Mouse (Mus musculus) limb, embryonic 11.5 days (tissue): ENCODE results near the gene Fbxo27. TPM values are rescaled to one million over a fixed set of nuclear protein-coding genes. Genes with fewer than 3 reads are reported as not detected.
"Not testable (repeated sequence)": the region's sequence is repeated elsewhere in the genome, so short reads cannot be mapped to it uniquely, and the experiment has no call there.

Source experiments
- ATAC-seq: fragments of 200-750 bp; cut with Nextera tagmentation; 2 replicates; pipeline ENCODE4 v1.8.0; 2017; ENCODE audit warnings: low read depth; ENCODE audit not compliant: insufficient number of reproducible peaks, low FRiP score, low TSS enrichment
- DNase-seq: peaks from one replicate; pipeline ENCODE4 v3.0.0-alpha.2; 2015; ENCODE audit warnings: low spot score
- H3K27ac ChIP-seq: fragments of 300-500 bp; sonication (generic); replicated peaks from 2 replicates; pipeline ENCODE4 v1.5.1; 2014; ENCODE audit warnings: low read depth, mild to moderate bottlenecking, low read length
- H3K27me3 ChIP-seq: fragments of 300-500 bp; sonication (generic); 2 replicates; pipeline ENCODE4 v1.6.1; 2014; ENCODE audit warnings: mild to moderate bottlenecking, low read length, mixed read lengths; ENCODE audit not compliant: control insufficient read depth, insufficient read depth
- H3K36me3 ChIP-seq: fragments of 300-500 bp; sonication (generic); 2 replicates; pipeline ENCODE4 v1.6.1; 2014; ENCODE audit warnings: mild to moderate bottlenecking, low read length, moderate library complexity, mixed read lengths; ENCODE audit not compliant: control insufficient read depth, insufficient read depth
- H3K4me1 ChIP-seq: fragments of 300-500 bp; sonication (generic); 2 replicates; pipeline ENCODE4 v1.6.1; 2014; ENCODE audit warnings: low read length, mixed read lengths; ENCODE audit not compliant: control insufficient read depth, insufficient read depth
- H3K4me2 ChIP-seq: fragments of 300-500 bp; sonication (generic); 2 replicates; pipeline ENCODE4 v1.6.1; 2014; ENCODE audit warnings: low read depth, mild to moderate bottlenecking, moderate library complexity; ENCODE audit not compliant: severe bottlenecking
- H3K4me3 ChIP-seq: fragments of 300-500 bp; sonication (generic); 2 replicates; pipeline ENCODE4 v1.5.1; 2014; ENCODE audit warnings: low read depth, low read length
- H3K9ac ChIP-seq: fragments of 300-500 bp; sonication (generic); 2 replicates; pipeline ENCODE4 v1.6.1; 2014; ENCODE audit warnings: mild to moderate bottlenecking, low read length
- H3K9me3 ChIP-seq: fragments of 300-500 bp; sonication (generic); 2 replicates; pipeline ENCODE4 v1.6.1; 2016; ENCODE audit warnings: low read length; ENCODE audit not compliant: control insufficient read depth
- WGBS: fragments of 180-500 bp; shearing (Covaris S2); extraction: QIAGEN DNeasy Blood & Tissue Kit; methylation state at CpG from one replicate; pipeline ENCODE4 v1.1.7; 2014; 5-methylcytosine and 5-hydroxymethylcytosine counted together
- polyA plus RNA-seq: library from polyadenylated mRNA; unstranded; fragments of >200 nt; fragmentation: Nextera tagmentation; extraction: Ambion mirVana; gene quantifications from 2 replicates; pipeline ENCODE4 v1.2.1, GENCODE M21; 2014

The Fbxo27 gene
- polyA plus RNA-seq, 1 experiment from 2014 or later = 5.9 TPM

DNA sequence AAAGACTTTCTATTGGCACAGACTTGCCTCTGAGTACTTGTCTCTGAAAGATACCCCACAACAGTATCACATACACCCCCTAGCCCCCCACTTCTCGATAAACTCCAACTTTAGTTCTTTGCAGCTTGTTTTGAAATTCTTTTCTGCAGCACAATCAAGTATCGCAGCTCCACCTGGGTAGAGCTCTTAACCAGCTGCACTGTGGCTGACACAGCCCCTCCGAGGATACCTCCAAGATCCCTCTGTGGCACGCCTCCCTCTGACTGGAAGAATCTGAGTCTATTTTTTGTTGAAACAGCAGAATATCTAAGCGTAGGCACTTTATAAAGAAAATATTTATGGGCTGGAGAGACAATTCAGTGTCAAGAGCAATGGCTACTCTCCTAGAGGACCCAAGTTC is 20.4 kb upstream of the Fbxo27 start:
- DNase-seq (no peak), ATAC-seq (no peak)
- Histone ChIP-seq H3K9ac (no peak overlapping the region), H3K4me1 (no peaks in the 10 kb centered on the region), H3K9me3 (no peaks in the 10 kb centered on the region), H3K36me3 (no peaks in the 10 kb centered on the region), H3K27me3 (no peaks in the 10 kb centered on the region), H3K4me3 (no peak overlapping the region), H3K27ac (no peak overlapping the region), H3K4me2 (no peak overlapping the region)
- WGBS = 83% methylated on average over 5 of the region's 5 CpGs

DNA sequence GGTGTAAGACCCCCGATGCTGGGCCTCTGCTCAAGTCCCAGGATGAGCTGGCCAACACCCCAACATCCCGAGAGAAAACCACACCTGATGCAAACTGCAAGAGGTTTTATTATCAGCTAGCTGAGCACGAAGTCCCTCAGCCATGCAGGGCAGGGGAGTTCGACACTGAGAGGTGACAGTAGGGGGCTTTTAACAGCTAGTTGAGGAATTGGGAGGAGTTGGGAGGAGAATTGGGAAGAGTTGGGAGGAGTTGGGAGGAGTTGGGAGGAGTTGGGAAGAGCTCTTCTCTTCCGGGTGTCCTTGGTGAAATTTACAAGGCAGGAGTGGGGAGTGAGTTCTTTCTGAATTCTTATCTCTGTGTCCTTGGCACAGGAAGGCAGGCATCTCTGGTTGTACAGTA is 19.9 kb upstream of the Fbxo27 start:
- not testable (repeated sequence) for H3K27ac ChIP-seq, H3K4me2 ChIP-seq, H3K27me3 ChIP-seq, H3K9ac ChIP-seq, H3K36me3 ChIP-seq, H3K4me1 ChIP-seq, ATAC-seq, DNase-seq, H3K4me3 ChIP-seq, H3K9me3 ChIP-seq
- 68% methylated on average over 5 of the region's 5 CpGs for WGBS

DNA sequence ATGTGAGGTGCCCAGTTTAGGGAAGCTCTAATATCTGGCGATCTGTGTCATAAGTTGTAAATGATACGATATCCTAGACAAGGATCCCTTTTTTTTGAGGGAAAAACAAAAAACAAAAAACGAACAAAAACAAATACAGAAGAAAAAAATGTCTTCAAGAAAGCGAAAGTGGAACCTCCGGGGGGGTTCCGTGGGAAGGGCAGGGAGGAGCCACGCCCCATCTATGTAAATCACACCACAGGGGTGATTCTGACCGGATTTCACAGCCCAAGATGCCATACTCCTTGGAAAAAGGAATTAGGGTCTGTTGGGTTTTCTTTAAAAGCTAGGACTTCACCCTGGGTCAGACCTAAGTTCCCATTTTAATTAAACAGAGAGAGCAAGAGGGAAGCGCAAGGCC is 17.7 kb upstream of the Fbxo27 start:
- no peaks in the 10 kb centered on the region for H3K4me1 ChIP-seq
- H3K27me3 ChIP-seq = no peaks in the 10 kb centered on the region
- WGBS = 70% methylated on average over 9 of the region's 9 CpGs
- no peak overlapping the region for H3K9ac ChIP-seq
- DNase-seq (no peak), ATAC-seq (no peak)
- no peaks in the 10 kb centered on the region for H3K9me3 ChIP-seq
- H3K36me3 ChIP-seq = no peaks in the 10 kb centered on the region
- no peak overlapping the region for H3K4me3 ChIP-seq
- H3K4me2 ChIP-seq = no peak overlapping the region
- no peak overlapping the region for H3K27ac ChIP-seq

DNA sequence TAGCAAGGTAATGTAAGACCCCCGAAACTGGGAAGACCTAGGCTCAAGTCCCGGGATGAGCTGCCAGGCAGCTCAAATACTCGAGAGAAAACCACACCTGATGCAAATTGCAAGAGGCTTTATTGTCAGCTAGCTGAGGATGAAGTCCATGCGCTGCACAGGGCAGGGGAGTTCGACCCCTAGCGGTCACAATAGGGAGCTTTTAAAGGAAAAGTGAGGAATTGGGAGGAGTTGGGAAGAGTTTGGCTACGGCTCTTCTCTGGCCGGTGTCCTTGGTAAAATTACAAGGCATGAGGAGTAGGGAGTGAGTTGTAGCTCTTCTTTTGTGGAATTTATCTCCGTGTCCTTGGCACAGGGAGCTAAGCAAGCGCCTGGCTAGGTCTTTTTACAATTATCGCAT is 16.9 kb upstream of the Fbxo27 start:
- H3K9me3 ChIP-seq = no peaks in the 10 kb centered on the region
- WGBS = 38% methylated on average over 11 of the region's 11 CpGs
- no peak overlapping the region for H3K4me3 ChIP-seq
- ATAC-seq (no peak), DNase-seq (peak; percentile 29)
- H3K4me1 ChIP-seq = no peaks in the 10 kb centered on the region
- no peak overlapping the region for H3K4me2 ChIP-seq
- no peak overlapping the region for H3K27ac ChIP-seq
- H3K27me3 ChIP-seq = no peaks in the 10 kb centered on the region
- no peaks in the 10 kb centered on the region for H3K36me3 ChIP-seq
- no peak overlapping the region for H3K9ac ChIP-seq

DNA sequence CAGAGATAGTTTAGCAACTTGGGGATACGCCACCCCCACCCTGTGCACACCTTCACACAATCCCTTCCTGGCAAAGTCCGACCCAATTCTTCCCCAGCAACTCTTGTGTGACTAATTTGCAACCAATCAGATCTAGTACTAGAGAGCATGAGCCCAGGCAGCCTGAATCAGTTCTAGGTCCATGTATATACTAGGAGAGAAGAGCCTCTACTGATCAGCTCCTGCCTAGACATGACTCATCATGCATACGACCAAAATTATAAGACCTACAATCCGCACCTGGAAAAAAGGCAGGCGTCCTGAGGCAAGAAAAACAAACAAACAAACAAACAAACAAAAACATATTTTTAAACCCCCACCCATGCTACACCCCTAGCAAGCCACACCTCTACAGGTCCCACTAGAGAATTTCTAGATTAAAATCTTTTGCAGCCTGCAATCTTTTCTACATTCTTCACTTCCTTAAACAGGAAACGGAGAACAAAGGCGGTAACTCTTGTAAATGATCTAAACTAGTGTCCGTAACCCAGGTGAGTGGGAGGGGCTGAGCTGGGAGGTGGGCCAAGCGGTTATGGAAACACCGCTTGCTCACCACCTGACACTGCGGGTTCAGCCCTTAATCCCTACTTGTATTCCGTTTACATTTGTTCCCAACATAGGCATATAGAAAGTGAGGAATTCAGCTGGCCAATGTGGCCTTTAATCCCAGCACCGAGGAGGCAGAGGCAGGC is 15.7 kb upstream of the Fbxo27 start:
- WGBS = 84% methylated on average over 13 of the region's 13 CpGs
- Histone ChIP-seq H3K9me3 (no peaks in the 10 kb centered on the region), H3K36me3 (no peaks in the 10 kb centered on the region), H3K9ac (no peak overlapping the region), H3K27ac (no peak overlapping the region), H3K4me3 (no peak overlapping the region), H3K4me2 (no peak overlapping the region), H3K4me1 (no peaks in the 10 kb centered on the region), H3K27me3 (no peaks in the 10 kb centered on the region)
- DNase-seq = no peak
- no peak for ATAC-seq

- WGBS = 91% methylated on average over 8 of the region's 8 CpGs
- Histone ChIP-seq H3K4me1 (no peaks in the 10 kb centered on the region), H3K27me3 (no peaks in the 10 kb centered on the region), H3K9me3 (no peaks in the 10 kb centered on the region), H3K36me3 (no peaks in the 10 kb centered on the region), H3K4me2 (no peak overlapping the region), H3K9ac (no peak overlapping the region), H3K27ac (no peak overlapping the region), H3K4me3 (no peak overlapping the region)
- ATAC-seq = no peak
- no peak for DNase-seq
Measured at GRCm38 (mm10) chr7:28677624-28678023, 15.0 kb upstream of the Fbxo27 start.

DNA sequence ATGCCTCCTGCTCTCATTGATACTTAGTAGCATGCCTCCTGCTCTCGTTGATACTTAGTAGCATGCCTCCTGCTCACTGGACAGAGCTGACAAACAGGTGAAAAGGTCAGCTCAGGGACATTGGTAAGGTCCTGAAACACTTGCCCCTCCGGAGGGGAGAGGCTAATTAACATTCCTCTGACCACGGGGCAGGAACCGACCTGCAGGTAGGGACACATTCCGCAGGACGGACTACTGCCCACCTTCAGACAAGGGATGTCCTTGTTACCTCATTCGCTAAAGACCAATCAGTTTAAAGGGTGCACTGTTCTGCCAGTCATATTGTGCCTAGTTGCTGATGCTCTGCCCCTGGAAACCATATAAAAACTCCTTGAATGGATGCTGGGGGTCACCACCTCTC is 1.6 kb upstream of the Fbxo27 start:
- H3K9me3 ChIP-seq = no peaks in the 10 kb centered on the region
- ATAC-seq (no peak), DNase-seq (no peak)
- no peak overlapping the region for H3K4me3 ChIP-seq
- H3K9ac ChIP-seq = no peak overlapping the region
- H3K27ac ChIP-seq = no peak overlapping the region
- no peak overlapping the region for H3K4me2 ChIP-seq
- 71% methylated on average over 7 of the region's 7 CpGs for WGBS
- H3K27me3 ChIP-seq = no peaks in the 10 kb centered on the region
- H3K36me3 ChIP-seq = no peaks in the 10 kb centered on the region
- H3K4me1 ChIP-seq = peaks cover 5% of the 10 kb centered on the region; the same call in 1 of the 2 replicates

DNA sequence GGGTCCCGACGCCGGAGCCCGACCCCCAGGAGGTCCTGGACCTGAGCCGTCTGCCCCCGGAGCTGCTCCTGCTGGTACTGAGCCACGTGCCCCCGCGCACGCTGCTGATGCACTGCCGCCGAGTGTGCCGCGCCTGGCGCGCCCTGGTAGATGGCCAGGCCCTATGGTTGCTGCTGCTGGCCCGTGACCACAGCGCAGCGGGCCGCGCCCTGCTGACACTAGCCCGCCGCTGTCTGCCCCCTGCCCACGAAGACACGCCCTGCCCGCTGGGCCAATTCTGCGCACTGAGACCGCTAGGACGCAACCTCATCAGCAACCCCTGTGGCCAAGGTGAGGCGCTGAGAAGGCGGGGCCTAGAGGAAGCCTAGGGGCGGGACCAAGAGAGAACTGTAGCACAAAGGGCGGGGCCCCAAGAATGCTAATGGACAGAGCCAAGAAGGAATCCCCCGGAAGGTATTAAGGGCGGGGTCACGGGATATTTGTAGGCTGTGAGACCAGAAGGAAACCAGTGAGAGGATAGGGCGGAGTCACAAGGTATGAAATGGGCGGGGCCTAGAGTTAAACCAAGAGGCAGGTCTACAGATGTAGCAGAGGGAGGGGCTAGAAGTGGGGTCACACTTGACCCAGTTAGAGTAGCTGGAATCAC is 795 bp downstream of the Fbxo27 start:
- Histone ChIP-seq H3K4me1 (peaks cover 5% of the 10 kb centered on the region; the same call in 1 of the 2 replicates), H3K36me3 (no peaks in the 10 kb centered on the region; the same call in 1 of the 2 replicates), H3K4me2 (peak overlapping the region; percentile 89), H3K27ac (no peak overlapping the region), H3K27me3 (no peaks in the 10 kb centered on the region), H3K9me3 (no peaks in the 10 kb centered on the region), H3K4me3 (peak overlapping the region; percentile 38), H3K9ac (peak overlapping the region; percentile 59)
- ATAC-seq (peak; percentile 75), DNase-seq (peak; percentile 82)
- WGBS = under 1% methylated on average over 38 of the region's 38 CpGs
